Mouse (Mus musculus): ENCODE measurements around the gene Trmt61a. TPM values are rescaled to one million over a fixed set of nuclear protein-coding genes. Genes with fewer than 3 reads are reported as not detected.

The Trmt61a gene
- polyA plus RNA-seq, 1 experiment from 2014 or later = 9.9 TPM

- ATAC-seq (replicated peaks; ENCODE audit: low FRiP score, low TSS enrichment, low read depth) (peak; percentile 1; the same call in 1 of the 2 replicates), DNase-seq (ENCODE audit: low spot score) (no peak)
- Histone ChIP-seq H3K27me3 (replicated peaks; ENCODE audit: control insufficient read depth, insufficient read depth, low read length) (peaks cover 18% of the 10 kb centered on the region), H3K4me1 (replicated peaks; ENCODE audit: control insufficient read depth, insufficient read depth, low read length) (peaks cover 36% of the 10 kb centered on the region), H3K9ac (ENCODE audit: low read length) (peak overlapping the region; percentile 60), H3K27ac (ENCODE audit: low read depth) (peak overlapping the region; percentile 92), H3K4me3 (ENCODE audit: low read depth, low read length) (peak overlapping the region; percentile 92), H3K4me2 (ENCODE audit: low read length) (peak overlapping the region; percentile 96), H3K9me3 (ENCODE audit: control insufficient read depth, low read length) (no peaks in the 10 kb centered on the region), H3K36me3 (ENCODE audit: control insufficient read depth, insufficient read depth, low read length) (peaks cover 13% of the 10 kb centered on the region; the same call in 1 of the 2 replicates)
- WGBS = 17% methylated on average over 5 of the region's 5 CpGs
These were observed 484 bp upstream of the Trmt61a start for GRCm38 (mm10) chr12:111677421-111677820.

GRCm38 (mm10) chr12:111678670-111678933 lies 697 bp downstream of the Trmt61a start:
- Histone ChIP-seq H3K36me3 (ENCODE audit: control insufficient read depth, insufficient read depth, low read length) (peaks cover 13% of the 10 kb centered on the region; the same call in 1 of the 2 replicates), H3K4me1 (replicated peaks; ENCODE audit: control insufficient read depth, insufficient read depth, low read length) (peaks cover 33% of the 10 kb centered on the region), H3K27me3 (replicated peaks; ENCODE audit: control insufficient read depth, insufficient read depth, low read length) (peaks cover 7% of the 10 kb centered on the region), H3K4me2 (ENCODE audit: low read length) (peak overlapping the region; percentile 96), H3K9ac (ENCODE audit: low read length) (peak overlapping the region; percentile 60), H3K27ac (ENCODE audit: low read depth) (no peak overlapping the region), H3K9me3 (ENCODE audit: control insufficient read depth, low read length) (no peaks in the 10 kb centered on the region), H3K4me3 (ENCODE audit: low read depth, low read length) (peak overlapping the region; percentile 92)
- ATAC-seq (replicated peaks; ENCODE audit: low FRiP score, low TSS enrichment, low read depth) (no peak), DNase-seq (ENCODE audit: low spot score) (no peak)
- WGBS = 5% methylated on average over 13 of the region's 13 CpGs

- Histone ChIP-seq H3K27me3 (replicated peaks; ENCODE audit: control insufficient read depth, insufficient read depth, low read length) (peaks cover 3% of the 10 kb centered on the region), H3K4me2 (ENCODE audit: low read length) (peak overlapping the region; percentile 96), H3K4me3 (ENCODE audit: low read depth, low read length) (peak overlapping the region; percentile 92), H3K36me3 (ENCODE audit: control insufficient read depth, insufficient read depth, low read length) (peaks cover 14% of the 10 kb centered on the region; the same call in 1 of the 2 replicates), H3K9ac (ENCODE audit: low read length) (peak overlapping the region; percentile 60), H3K27ac (ENCODE audit: low read depth) (no peak overlapping the region), H3K4me1 (replicated peaks; ENCODE audit: control insufficient read depth, insufficient read depth, low read length) (peaks cover 33% of the 10 kb centered on the region), H3K9me3 (ENCODE audit: control insufficient read depth, low read length) (no peaks in the 10 kb centered on the region)
- no peak for ATAC-seq (replicated peaks; ENCODE audit: low FRiP score, low TSS enrichment, low read depth)
- DNase-seq (ENCODE audit: low spot score) = peak; percentile 51
- WGBS = 58% methylated on average over 7 of the region's 7 CpGs
These were observed 1.1 kb downstream of the Trmt61a start for GRCm38 (mm10) chr12:111678997-111679396.

- H3K27me3 ChIP-seq (replicated peaks; ENCODE audit: control insufficient read depth, insufficient read depth, low read length) = no peaks in the 10 kb centered on the region
- peaks cover 18% of the 10 kb centered on the region; the same call in 1 of the 2 replicates for H3K36me3 ChIP-seq (ENCODE audit: control insufficient read depth, insufficient read depth, low read length)
- DNase-seq (ENCODE audit: low spot score) = no peak
- ATAC-seq (replicated peaks; ENCODE audit: low FRiP score, low TSS enrichment, low read depth) = no peak
- H3K4me1 ChIP-seq (replicated peaks; ENCODE audit: control insufficient read depth, insufficient read depth, low read length) = peaks cover 33% of the 10 kb centered on the region
- no peak overlapping the region for H3K9ac ChIP-seq (ENCODE audit: low read length)
- no peaks in the 10 kb centered on the region for H3K9me3 ChIP-seq (ENCODE audit: control insufficient read depth, low read length)
- H3K27ac ChIP-seq (ENCODE audit: low read depth) = peak overlapping the region; percentile 71; the same call in 1 of the 2 replicates
- H3K4me3 ChIP-seq (ENCODE audit: low read depth, low read length) = no peak overlapping the region
- 93% methylated on average over 13 of the region's 13 CpGs for WGBS
- no peak overlapping the region for H3K4me2 ChIP-seq (ENCODE audit: low read length)
These were observed 2.8 kb downstream of the Trmt61a start for GRCm38 (mm10) chr12:111680661-111681060.

GRCm38 (mm10) chr12:111681305-111681704 lies 3.4 kb downstream of the Trmt61a start:
- Histone ChIP-seq H3K9ac (ENCODE audit: low read length) (no peak overlapping the region), H3K4me2 (ENCODE audit: low read length) (peak overlapping the region; percentile 15; the same call in 1 of the 2 replicates), H3K36me3 (ENCODE audit: control insufficient read depth, insufficient read depth, low read length) (peaks cover 18% of the 10 kb centered on the region; the same call in 1 of the 2 replicates), H3K27ac (ENCODE audit: low read depth) (peak overlapping the region; percentile 91), H3K9me3 (ENCODE audit: control insufficient read depth, low read length) (no peaks in the 10 kb centered on the region), H3K27me3 (replicated peaks; ENCODE audit: control insufficient read depth, insufficient read depth, low read length) (no peaks in the 10 kb centered on the region), H3K4me1 (replicated peaks; ENCODE audit: control insufficient read depth, insufficient read depth, low read length) (peaks cover 33% of the 10 kb centered on the region), H3K4me3 (ENCODE audit: low read depth, low read length) (no peak overlapping the region)
- WGBS = 43% methylated on average over 8 of the region's 8 CpGs
- ATAC-seq (replicated peaks; ENCODE audit: low FRiP score, low TSS enrichment, low read depth) (no peak), DNase-seq (ENCODE audit: low spot score) (no peak)

- ATAC-seq (replicated peaks; ENCODE audit: low FRiP score, low TSS enrichment, low read depth) (no peak), DNase-seq (ENCODE audit: low spot score) (no peak)
- Histone ChIP-seq H3K36me3 (ENCODE audit: control insufficient read depth, insufficient read depth, low read length) (peaks cover 18% of the 10 kb centered on the region; the same call in 1 of the 2 replicates), H3K4me2 (ENCODE audit: low read length) (0 out of 2 replicates have a peak overlapping the region, but pooled peaks have one; percentile 15), H3K4me3 (ENCODE audit: low read depth, low read length) (no peak overlapping the region), H3K4me1 (replicated peaks; ENCODE audit: control insufficient read depth, insufficient read depth, low read length) (peaks cover 29% of the 10 kb centered on the region), H3K27ac (ENCODE audit: low read depth) (peak overlapping the region; percentile 91), H3K27me3 (replicated peaks; ENCODE audit: control insufficient read depth, insufficient read depth, low read length) (no peaks in the 10 kb centered on the region), H3K9ac (ENCODE audit: low read length) (no peak overlapping the region), H3K9me3 (ENCODE audit: control insufficient read depth, low read length) (no peaks in the 10 kb centered on the region)
- WGBS = 70% methylated on average over 5 of the region's 5 CpGs
These were observed 4.1 kb downstream of the Trmt61a start for GRCm38 (mm10) chr12:111682003-111682402.

- WGBS = 34% methylated on average over 5 of the region's 5 CpGs
- no peak for DNase-seq (ENCODE audit: low spot score)
- H3K36me3 ChIP-seq (ENCODE audit: control insufficient read depth, insufficient read depth, low read length) = peaks cover 18% of the 10 kb centered on the region; the same call in 1 of the 2 replicates
- H3K27ac ChIP-seq (ENCODE audit: low read depth) = peak overlapping the region; percentile 91
- ATAC-seq (replicated peaks; ENCODE audit: low FRiP score, low TSS enrichment, low read depth) = peak; percentile 48; the same call in 1 of the 2 replicates
- H3K9me3 ChIP-seq (ENCODE audit: control insufficient read depth, low read length) = no peaks in the 10 kb centered on the region
- H3K4me3 ChIP-seq (ENCODE audit: low read depth, low read length) = no peak overlapping the region
- H3K9ac ChIP-seq (ENCODE audit: low read length) = 0 out of 2 replicates have a peak overlapping the region, but pooled peaks have one; percentile 32
- H3K4me1 ChIP-seq (replicated peaks; ENCODE audit: control insufficient read depth, insufficient read depth, low read length) = peaks cover 30% of the 10 kb centered on the region
- H3K4me2 ChIP-seq (ENCODE audit: low read length) = peak overlapping the region; percentile 26; the same call in 1 of the 2 replicates
- no peaks in the 10 kb centered on the region for H3K27me3 ChIP-seq (replicated peaks; ENCODE audit: control insufficient read depth, insufficient read depth, low read length)
These were observed 4.9 kb downstream of the Trmt61a start for GRCm38 (mm10) chr12:111682806-111683205.

GRCm38 (mm10) chr12:111686390-111686789 lies 8.5 kb downstream of the Trmt61a start:
- Histone ChIP-seq H3K4me3 (ENCODE audit: low read depth, low read length) (no peak overlapping the region), H3K4me2 (ENCODE audit: low read length) (no peak overlapping the region), H3K9me3 (ENCODE audit: control insufficient read depth, low read length) (no peaks in the 10 kb centered on the region), H3K27me3 (replicated peaks; ENCODE audit: control insufficient read depth, insufficient read depth, low read length) (no peaks in the 10 kb centered on the region), H3K27ac (ENCODE audit: low read depth) (no peak overlapping the region), H3K4me1 (replicated peaks; ENCODE audit: control insufficient read depth, insufficient read depth, low read length) (peaks cover 20% of the 10 kb centered on the region), H3K9ac (ENCODE audit: low read length) (no peak overlapping the region), H3K36me3 (ENCODE audit: control insufficient read depth, insufficient read depth, low read length) (0 out of 2 replicates have a peak, but pooled peaks cover 9% of the 10 kb centered on the region)
- WGBS = 86% methylated on average over 4 of the region's 4 CpGs
- ATAC-seq (replicated peaks; ENCODE audit: low FRiP score, low TSS enrichment, low read depth) = no peak
- no peak for DNase-seq (ENCODE audit: low spot score)
